Mouse (Mus musculus): ENCODE results near the gene Bmpr1b.

- TF ChIP-seq CTCF (IDR thresholded peaks at IDR 0.05), result no peak
- no peak for TF ChIP-seq EP300 (IDR thresholded peaks at IDR 0.05)
Observed at GRCm38 (mm10) chr3:141794371-141794770, 374.9 kb downstream of the Bmpr1b start.

All from lung, postnatal 0 days (tissue).